Mouse (Mus musculus) embryonic fibroblast, embryonic 13.5 days (primary cell): Measurements from ENCODE around the gene Pcnx2.

Experiments used
- CTCF ChIP-seq: IDR thresholded peaks from 2 replicates; pipeline ENCODE4 v1.5.1; 2011; ENCODE audit warnings: mild to moderate bottlenecking, control low read depth, low read length, moderate library complexity, borderline replicate concordance; ENCODE audit not compliant: insufficient read depth
- POLR2A ChIP-seq: IDR thresholded peaks from 2 replicates; pipeline ENCODE4 v1.6.1; 2011; ENCODE audit warnings: low read depth, mild to moderate bottlenecking, control low read depth, low read length, moderate library complexity

- no peak for TF ChIP-seq CTCF
- no peak for TF ChIP-seq POLR2A
Observed at GRCm38 (mm10) chr8:125902521-125902920, 4.4 kb upstream of the Pcnx2 start.
